Mouse (Mus musculus): ENCODE data around the gene Gdpgp1. TPM values are rescaled to one million over a fixed set of nuclear protein-coding genes. Genes with fewer than 3 reads are reported as not detected.

Gene Gdpgp1
- polyA plus RNA-seq, 1 experiment from 2014 or later: 6.5 TPM

- Histone ChIP-seq H3K27ac (ENCODE audit: low read depth, low read length) (no peak overlapping the region), H3K36me3 (ENCODE audit: control insufficient read depth, insufficient read depth) (peaks cover 52% of the 10 kb centered on the region), H3K4me2 (replicated peaks; ENCODE audit: low read depth) (no peak overlapping the region), H3K27me3 (replicated peaks; ENCODE audit: control insufficient read depth, insufficient read depth, low read length) (no peaks in the 10 kb centered on the region), H3K9ac (ENCODE audit: low read depth, low read length) (no peak overlapping the region), H3K4me1 (replicated peaks; ENCODE audit: control insufficient read depth, insufficient read depth, low read length) (no peaks in the 10 kb centered on the region), H3K4me3 (ENCODE audit: low read depth, low read length) (no peak overlapping the region), H3K9me3 (ENCODE audit: control insufficient read depth) (no peaks in the 10 kb centered on the region)
- ATAC-seq: no peak
- WGBS: 93% methylated on average over 2 of the region's 2 CpGs
- peak; percentile 50 for TF ChIP-seq CTCF (IDR thresholded peaks at IDR 0.05; ENCODE audit: low read depth)
These were observed 48.3 kb downstream of the Gdpgp1 start for GRCm38 (mm10) chr7:80280998-80281397.

GRCm38 (mm10) chr7:80281646-80282045 lies 49.0 kb downstream of the Gdpgp1 start:
- Histone ChIP-seq H3K9ac (ENCODE audit: low read depth, low read length) (no peak overlapping the region), H3K4me2 (replicated peaks; ENCODE audit: low read depth) (no peak overlapping the region), H3K4me1 (replicated peaks; ENCODE audit: control insufficient read depth, insufficient read depth, low read length) (no peaks in the 10 kb centered on the region), H3K36me3 (ENCODE audit: control insufficient read depth, insufficient read depth) (peaks cover 50% of the 10 kb centered on the region), H3K9me3 (ENCODE audit: control insufficient read depth) (no peaks in the 10 kb centered on the region), H3K27me3 (replicated peaks; ENCODE audit: control insufficient read depth, insufficient read depth, low read length) (no peaks in the 10 kb centered on the region), H3K27ac (ENCODE audit: low read depth, low read length) (no peak overlapping the region), H3K4me3 (ENCODE audit: low read depth, low read length) (no peak overlapping the region)
- no peak for TF ChIP-seq CTCF (IDR thresholded peaks at IDR 0.05; ENCODE audit: low read depth)
- WGBS: 77% methylated on average over 3 of the region's 3 CpGs
- no peak for ATAC-seq

- Histone ChIP-seq H3K9me3 (ENCODE audit: control insufficient read depth) (no peaks in the 10 kb centered on the region), H3K27ac (ENCODE audit: low read depth, low read length) (peak overlapping the region; percentile 55), H3K9ac (ENCODE audit: low read depth, low read length) (no peak overlapping the region), H3K27me3 (replicated peaks; ENCODE audit: control insufficient read depth, insufficient read depth, low read length) (no peaks in the 10 kb centered on the region), H3K4me1 (replicated peaks; ENCODE audit: control insufficient read depth, insufficient read depth, low read length) (no peaks in the 10 kb centered on the region), H3K4me3 (ENCODE audit: low read depth, low read length) (no peak overlapping the region), H3K36me3 (ENCODE audit: control insufficient read depth, insufficient read depth) (peaks cover 62% of the 10 kb centered on the region), H3K4me2 (replicated peaks; ENCODE audit: low read depth) (no peak overlapping the region)
- TF ChIP-seq CTCF (IDR thresholded peaks at IDR 0.05; ENCODE audit: low read depth): no peak
- peak; percentile 49; the same call in 1 of the 2 replicates for ATAC-seq
- WGBS: 48% methylated on average over 3 of the region's 3 CpGs
These were observed 50.7 kb downstream of the Gdpgp1 start for GRCm38 (mm10) chr7:80283226-80283918.

- peaks cover 52% of the 10 kb centered on the region for H3K36me3 ChIP-seq (ENCODE audit: control insufficient read depth, insufficient read depth)
- 80% methylated on average over 5 of the region's 5 CpGs for WGBS
- ATAC-seq: 0 out of 2 replicates have a peak, but pooled peaks have one; percentile 22
These were observed 51.7 kb downstream of the Gdpgp1 start for GRCm38 (mm10) chr7:80284391-80284790.

GRCm38 (mm10) chr7:80285725-80286124 lies 53.1 kb downstream of the Gdpgp1 start:
- Histone ChIP-seq H3K9me3 (ENCODE audit: control insufficient read depth) (no peaks in the 10 kb centered on the region), H3K36me3 (ENCODE audit: control insufficient read depth, insufficient read depth) (peaks cover 51% of the 10 kb centered on the region), H3K4me2 (replicated peaks; ENCODE audit: low read depth) (no peak overlapping the region), H3K4me1 (replicated peaks; ENCODE audit: control insufficient read depth, insufficient read depth, low read length) (no peaks in the 10 kb centered on the region), H3K27ac (ENCODE audit: low read depth, low read length) (no peak overlapping the region; the same call in 1 of the 2 replicates), H3K4me3 (ENCODE audit: low read depth, low read length) (no peak overlapping the region), H3K27me3 (replicated peaks; ENCODE audit: control insufficient read depth, insufficient read depth, low read length) (no peaks in the 10 kb centered on the region), H3K9ac (ENCODE audit: low read depth, low read length) (no peak overlapping the region)
- WGBS: 93% methylated on average over 6 of the region's 6 CpGs
- ATAC-seq: no peak
- TF ChIP-seq CTCF (IDR thresholded peaks at IDR 0.05; ENCODE audit: low read depth): no peak

More at GRCm38 (mm10) chr7:80284391-80284790, 51.7 kb downstream of the Gdpgp1 start:
- H3K4me1 ChIP-seq (replicated peaks; ENCODE audit: control insufficient read depth, insufficient read depth, low read length): no peaks in the 10 kb centered on the region
- no peak overlapping the region for H3K9ac ChIP-seq (ENCODE audit: low read depth, low read length)
- H3K27ac ChIP-seq (ENCODE audit: low read depth, low read length): peak overlapping the region; percentile 62
- no peaks in the 10 kb centered on the region for H3K9me3 ChIP-seq (ENCODE audit: control insufficient read depth)
- H3K27me3 ChIP-seq (replicated peaks; ENCODE audit: control insufficient read depth, insufficient read depth, low read length): no peaks in the 10 kb centered on the region
- H3K4me3 ChIP-seq (ENCODE audit: low read depth, low read length): no peak overlapping the region
- no peak for TF ChIP-seq CTCF (IDR thresholded peaks at IDR 0.05; ENCODE audit: low read depth)
- H3K4me2 ChIP-seq (replicated peaks; ENCODE audit: low read depth): no peak overlapping the region

GRCm38 (mm10) chr7:80287736-80288135 lies 55.1 kb downstream of the Gdpgp1 start:
- 76% methylated on average over 10 of the region's 10 CpGs for WGBS
- Histone ChIP-seq H3K36me3 (ENCODE audit: control insufficient read depth, insufficient read depth) (peaks cover 51% of the 10 kb centered on the region), H3K27ac (ENCODE audit: low read depth, low read length) (no peak overlapping the region), H3K4me1 (replicated peaks; ENCODE audit: control insufficient read depth, insufficient read depth, low read length) (no peaks in the 10 kb centered on the region), H3K27me3 (replicated peaks; ENCODE audit: control insufficient read depth, insufficient read depth, low read length) (no peaks in the 10 kb centered on the region), H3K4me2 (replicated peaks; ENCODE audit: low read depth) (no peak overlapping the region), H3K4me3 (ENCODE audit: low read depth, low read length) (no peak overlapping the region), H3K9me3 (ENCODE audit: control insufficient read depth) (no peaks in the 10 kb centered on the region), H3K9ac (ENCODE audit: low read depth, low read length) (no peak overlapping the region)
- ATAC-seq: no peak
- no peak for TF ChIP-seq CTCF (IDR thresholded peaks at IDR 0.05; ENCODE audit: low read depth)

Other genes starting within 250 kb of the Gdpgp1 start
- gene Zfp710, start 208.1 kb upstream of the Gdpgp1 start, polyA plus RNA-seq (2015; fragmentation: Nextera tagmentation; extraction: Ambion mirVana): 8.5 and 9.4 TPM in 2 replicates
- 185 and 190 TPM in 2 replicates for gene Idh2, start 117.5 kb upstream of the Gdpgp1 start, polyA plus RNA-seq (2015; fragmentation: Nextera tagmentation; extraction: Ambion mirVana)
- 23.1 and 25.1 TPM in 2 replicates for gene Sema4b, start 46.0 kb upstream of the Gdpgp1 start, polyA plus RNA-seq (2015; fragmentation: Nextera tagmentation; extraction: Ambion mirVana)
- gene Cib1, start 52 bp upstream of the Gdpgp1 start, polyA plus RNA-seq (2015; fragmentation: Nextera tagmentation; extraction: Ambion mirVana): 526 and 531 TPM in 2 replicates
- 0.77 and 1.3 TPM in 2 replicates for gene Ttll13, start 13.5 kb downstream of the Gdpgp1 start, polyA plus RNA-seq (2015; fragmentation: Nextera tagmentation; extraction: Ambion mirVana)
- gene Ngrn, start 28.4 kb downstream of the Gdpgp1 start, polyA plus RNA-seq (2015; fragmentation: Nextera tagmentation; extraction: Ambion mirVana): 28.2 and 30.2 TPM in 2 replicates
- 11.7 and 12.9 TPM in 2 replicates for gene Vps33b, start 36.8 kb downstream of the Gdpgp1 start, polyA plus RNA-seq (2015; fragmentation: Nextera tagmentation; extraction: Ambion mirVana)
- gene Prc1, start 61.6 kb downstream of the Gdpgp1 start, polyA plus RNA-seq (2015; fragmentation: Nextera tagmentation; extraction: Ambion mirVana): 32.5 TPM in 2 replicates
- gene Rccd1, start 91.6 kb downstream of the Gdpgp1 start, polyA plus RNA-seq (2015; fragmentation: Nextera tagmentation; extraction: Ambion mirVana): 3.2 and 4.4 TPM in 2 replicates
- 19.7 and 20.0 TPM in 2 replicates for gene Unc45a, start 108.1 kb downstream of the Gdpgp1 start, polyA plus RNA-seq (2015; fragmentation: Nextera tagmentation; extraction: Ambion mirVana)
- gene Hddc3, start 110.2 kb downstream of the Gdpgp1 start, polyA plus RNA-seq (2015; fragmentation: Nextera tagmentation; extraction: Ambion mirVana): 8.3 and 8.8 TPM in 2 replicates
- gene Man2a2, start 138.5 kb downstream of the Gdpgp1 start, polyA plus RNA-seq (2015; fragmentation: Nextera tagmentation; extraction: Ambion mirVana): 4.8 and 5.3 TPM in 2 replicates
- gene Fes, start 155.1 kb downstream of the Gdpgp1 start, polyA plus RNA-seq (2015; fragmentation: Nextera tagmentation; extraction: Ambion mirVana): 6.2 and 6.7 TPM in 2 replicates
- 25.5 and 26.4 TPM in 2 replicates for gene Furin, start 172.6 kb downstream of the Gdpgp1 start, polyA plus RNA-seq (2015; fragmentation: Nextera tagmentation; extraction: Ambion mirVana)

Data from intestine, postnatal 0 days (tissue).